Mouse (Mus musculus) splenic B cell, adult 2 months (primary cell): ENCODE measurements at regions not wholly inside any gene's neighbourhood (a gene's known extent, or its start where the extent isn't known, plus 50 kb on each side); places are given as distances from the start of the nearest gene placed in this dataset.
A peak's percentile ranks its signal among the peaks of the same experiment; 100 is the strongest.
"Not testable (repeated sequence)": the region's sequence is repeated elsewhere in the genome, so short reads cannot be mapped to it uniquely, and the experiment has no call there.

Source experiments
- DNase-seq: peaks from one replicate; pipeline ENCODE4 v3.0.0-alpha.2; 2011; ENCODE audit warnings: low read depth, low spot score
- H3K27me3 ChIP-seq: 2 replicates; pipeline ENCODE4 v1.6.1; 2012; ENCODE audit warnings: mild to moderate bottlenecking, low read length, moderate library complexity, mixed read lengths; ENCODE audit not compliant: control insufficient read depth, poor library complexity, insufficient read depth, severe bottlenecking
- H3K36me3 ChIP-seq: 2 replicates; pipeline ENCODE4 v1.6.1; 2012; ENCODE audit warnings: mild to moderate bottlenecking, low read length, moderate library complexity, mixed read lengths; ENCODE audit not compliant: control insufficient read depth, poor library complexity, insufficient read depth, severe bottlenecking

DNA sequence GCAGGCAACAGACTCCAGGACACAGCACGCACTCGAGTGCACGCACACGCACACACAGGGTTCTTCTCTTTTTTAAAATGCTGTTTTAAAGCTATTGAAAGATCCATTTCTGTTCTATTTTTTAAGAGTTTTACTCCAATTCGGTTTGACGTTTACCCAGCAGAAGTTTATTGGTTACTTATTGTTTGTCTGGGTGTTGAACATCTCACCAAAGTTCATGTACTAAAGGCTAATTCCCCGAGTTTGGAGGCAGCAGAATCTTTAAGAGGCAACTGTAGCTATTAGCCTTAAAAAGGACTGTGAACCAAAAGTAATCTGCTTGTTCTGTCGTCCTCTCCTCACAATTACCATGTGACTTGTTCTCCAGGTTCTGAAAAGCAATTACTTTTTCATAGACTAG is 263.0 kb upstream of the Nfia start:
- no peaks in the 10 kb centered on the region for H3K27me3 ChIP-seq

DNA sequence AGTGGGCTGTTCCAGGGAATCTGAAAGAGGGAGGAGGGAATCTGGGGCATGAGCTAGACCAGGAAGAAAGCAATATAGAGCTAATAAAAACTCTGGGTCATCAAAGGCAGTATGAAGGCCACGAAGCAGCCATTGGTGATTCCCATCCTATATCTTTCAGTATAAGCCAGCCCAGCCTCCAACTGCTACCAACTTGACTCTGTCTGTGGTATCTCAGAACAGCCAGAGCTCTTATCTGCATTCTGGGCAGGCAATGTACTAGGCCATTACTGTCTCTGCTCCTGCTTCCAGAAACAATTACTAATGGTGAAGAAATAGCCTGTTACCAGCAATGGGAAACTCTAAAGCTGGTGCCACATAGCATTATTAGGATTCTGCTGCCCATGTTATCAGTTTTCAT is 266.8 kb upstream of the Nfia start:
- Histone ChIP-seq H3K36me3 (no peaks in the 10 kb centered on the region), H3K27me3 (no peaks in the 10 kb centered on the region)
- DNase-seq: no peak

More for the DNA sequence above, 263.0 kb upstream of the Nfia start:
- H3K36me3 ChIP-seq: no peaks in the 10 kb centered on the region
- no peak for DNase-seq

DNA sequence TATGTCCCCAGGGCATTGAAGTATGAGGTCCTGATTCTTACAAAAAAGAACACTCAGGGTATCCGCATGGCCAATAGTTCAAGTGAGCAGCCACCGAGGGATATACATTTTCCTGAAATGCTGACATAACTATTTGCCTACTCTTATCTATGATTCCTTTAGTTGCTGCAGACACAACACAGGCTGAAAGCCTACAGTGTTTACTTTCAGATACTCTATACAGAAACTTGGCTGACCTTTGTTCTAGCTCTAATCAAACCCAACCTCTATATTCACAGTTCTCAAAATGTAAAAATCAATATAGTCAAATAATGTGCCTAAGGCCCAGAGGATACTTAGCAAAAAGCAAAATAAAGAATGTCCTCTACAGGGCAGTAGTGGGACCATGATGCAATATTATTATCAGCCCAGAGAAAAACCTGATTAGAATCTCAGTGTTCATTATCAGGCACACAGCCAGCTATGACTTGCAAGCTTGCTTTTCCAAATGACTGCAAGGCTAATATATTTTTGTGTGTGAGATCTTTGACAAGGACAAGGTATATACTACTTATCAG is 281.2 kb upstream of the Nfia start:
- DNase-seq: no peak
- H3K36me3 ChIP-seq: no peaks in the 10 kb centered on the region
- no peaks in the 10 kb centered on the region; the same call in 1 of the 2 replicates for H3K27me3 ChIP-seq

DNA sequence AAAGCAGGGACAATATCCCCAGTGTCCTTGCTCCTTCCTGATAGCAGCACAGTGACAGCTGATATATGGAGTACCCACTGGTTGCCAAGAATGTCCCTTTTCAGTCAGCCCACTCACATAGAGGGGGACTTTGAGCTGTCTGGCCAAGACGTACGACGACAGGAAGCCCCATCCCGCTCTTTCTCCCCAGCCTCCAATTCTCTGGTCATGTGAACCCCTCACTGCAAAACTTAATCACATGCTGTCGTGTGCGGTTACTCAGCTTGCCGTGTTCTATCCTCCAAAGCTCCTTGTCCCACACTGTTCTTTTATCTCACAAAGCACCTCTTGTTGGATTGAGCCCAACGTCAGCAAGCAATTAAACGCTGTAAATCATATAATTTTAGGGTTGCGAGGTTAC is 286.2 kb upstream of the Nfia start:
- no peak for DNase-seq
- Histone ChIP-seq H3K36me3 (no peaks in the 10 kb centered on the region), H3K27me3 (no peaks in the 10 kb centered on the region; the same call in 1 of the 2 replicates)

DNA sequence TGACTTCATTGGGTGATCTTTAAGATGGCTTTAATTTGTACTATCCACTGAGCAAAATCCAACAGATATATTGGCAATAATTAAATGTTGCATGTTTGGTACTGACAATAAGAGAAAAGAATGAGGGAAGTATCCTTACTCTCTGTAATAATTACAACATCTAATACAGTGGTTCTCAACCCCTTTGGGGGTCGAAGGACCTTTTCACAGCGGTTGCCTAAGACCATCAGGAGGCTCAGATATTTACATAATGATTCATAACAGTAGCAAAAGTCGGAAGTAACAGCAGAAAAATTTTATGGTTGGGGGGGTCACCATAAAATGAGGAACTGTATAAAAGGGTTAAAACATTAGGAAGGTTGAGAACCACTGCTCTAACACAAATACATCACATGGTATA is 287.3 kb upstream of the Nfia start:
- DNase-seq: peak; percentile 10
- Histone ChIP-seq H3K36me3 (no peaks in the 10 kb centered on the region), H3K27me3 (no peaks in the 10 kb centered on the region)

DNA sequence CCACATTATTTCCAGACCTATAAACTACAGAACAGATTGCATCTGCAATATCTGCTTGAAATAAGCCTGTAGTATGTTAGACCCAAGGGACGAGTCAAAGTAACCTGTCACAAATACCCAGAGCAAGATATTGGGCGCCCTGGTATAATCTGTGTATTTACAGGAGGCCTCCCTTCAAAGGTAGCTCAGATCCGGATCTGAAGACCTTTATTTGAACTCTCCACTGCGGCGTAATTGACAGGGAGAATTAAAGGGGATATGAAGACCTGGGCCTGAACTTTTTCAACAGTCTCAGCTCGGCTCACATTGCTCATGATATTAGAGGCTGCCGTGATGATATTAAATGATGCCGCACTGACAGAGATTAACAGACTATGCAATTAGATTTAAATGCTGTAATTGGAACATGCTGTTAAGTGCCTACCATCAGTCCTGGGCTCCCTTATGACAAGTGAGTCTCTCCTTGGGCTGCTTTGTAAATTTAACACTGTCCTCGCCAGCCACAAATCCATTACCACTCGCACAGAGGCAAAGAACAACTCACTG is 289.8 kb upstream of the Nfia start:
- no peaks in the 10 kb centered on the region for H3K27me3 ChIP-seq
- no peaks in the 10 kb centered on the region for H3K36me3 ChIP-seq
- DNase-seq: no peak

DNA sequence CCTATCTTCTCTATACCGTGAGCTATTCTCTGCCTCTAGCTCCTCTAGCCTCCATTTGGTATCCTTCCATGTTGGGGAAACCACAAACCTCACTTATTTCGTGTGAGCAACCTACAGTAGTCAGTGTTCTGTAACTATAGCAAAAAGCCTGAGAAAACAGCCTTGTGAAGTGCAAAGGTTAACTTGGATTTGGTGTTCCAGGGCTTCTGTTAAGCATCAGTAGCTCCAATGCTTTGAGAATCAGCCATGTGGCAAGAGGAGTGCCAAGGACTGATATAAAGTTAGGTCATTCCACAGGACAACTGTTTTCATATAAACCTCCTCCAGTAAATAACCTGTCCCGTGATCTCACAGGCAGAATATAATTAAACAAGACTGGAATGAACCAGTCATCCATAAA is 290.7 kb upstream of the Nfia start:
- DNase-seq: no peak
- no peaks in the 10 kb centered on the region for H3K36me3 ChIP-seq
- no peaks in the 10 kb centered on the region for H3K27me3 ChIP-seq

DNA sequence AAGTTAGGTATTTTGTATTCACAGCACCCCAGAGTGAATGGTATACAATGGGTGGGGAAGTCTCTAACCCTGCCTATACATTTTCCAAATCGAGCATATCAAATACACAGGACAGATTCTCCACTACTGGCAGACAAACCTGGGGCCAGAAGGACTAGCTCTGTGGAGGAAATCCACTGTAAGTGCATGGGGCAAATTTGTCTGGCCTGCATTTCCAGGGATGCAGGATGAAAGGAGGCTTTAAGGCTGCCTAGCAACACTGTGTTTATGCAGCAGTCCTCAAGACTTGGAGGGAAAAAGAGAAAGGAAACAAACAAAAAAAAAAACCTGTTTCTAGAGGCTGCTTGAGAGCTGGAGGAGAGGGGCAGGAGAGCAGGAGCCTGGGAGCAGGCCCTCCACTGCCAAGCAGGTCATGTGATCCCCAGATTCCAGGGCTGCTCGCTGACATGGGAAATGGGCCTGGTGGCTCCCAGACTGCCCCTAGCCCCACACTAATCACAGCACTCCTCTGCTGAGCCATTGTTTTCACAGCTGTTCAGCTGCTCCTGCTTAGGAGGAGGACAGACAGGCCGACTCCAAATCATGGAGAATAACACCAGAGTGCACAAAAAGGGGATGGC is 293.7 kb upstream of the Gm10192 start:
- Histone ChIP-seq H3K27me3 (no peaks in the 10 kb centered on the region), H3K36me3 (no peaks in the 10 kb centered on the region)
- DNase-seq: no peak

DNA sequence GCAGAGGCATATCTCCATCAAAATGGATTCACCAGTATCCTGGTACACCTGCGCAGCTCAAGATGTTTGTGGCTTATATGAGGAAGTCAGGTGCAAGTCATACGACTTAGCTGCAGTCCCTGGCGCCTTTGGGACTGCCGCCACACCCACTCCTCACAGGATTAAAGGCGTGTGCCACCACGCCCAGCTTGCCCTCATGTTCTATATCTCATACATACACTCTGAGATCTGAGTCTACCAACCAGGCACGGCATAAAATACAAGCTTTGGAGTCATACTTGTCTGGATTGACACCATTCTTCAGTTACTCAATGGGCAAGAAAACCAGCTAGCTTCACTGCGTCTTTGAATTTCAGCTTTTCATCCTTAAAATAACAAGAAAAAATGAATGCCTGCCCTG is 290.5 kb upstream of the Gm10192 start:
- DNase-seq, H3K27me3 ChIP-seq, H3K36me3 ChIP-seq: not testable (repeated sequence)

DNA sequence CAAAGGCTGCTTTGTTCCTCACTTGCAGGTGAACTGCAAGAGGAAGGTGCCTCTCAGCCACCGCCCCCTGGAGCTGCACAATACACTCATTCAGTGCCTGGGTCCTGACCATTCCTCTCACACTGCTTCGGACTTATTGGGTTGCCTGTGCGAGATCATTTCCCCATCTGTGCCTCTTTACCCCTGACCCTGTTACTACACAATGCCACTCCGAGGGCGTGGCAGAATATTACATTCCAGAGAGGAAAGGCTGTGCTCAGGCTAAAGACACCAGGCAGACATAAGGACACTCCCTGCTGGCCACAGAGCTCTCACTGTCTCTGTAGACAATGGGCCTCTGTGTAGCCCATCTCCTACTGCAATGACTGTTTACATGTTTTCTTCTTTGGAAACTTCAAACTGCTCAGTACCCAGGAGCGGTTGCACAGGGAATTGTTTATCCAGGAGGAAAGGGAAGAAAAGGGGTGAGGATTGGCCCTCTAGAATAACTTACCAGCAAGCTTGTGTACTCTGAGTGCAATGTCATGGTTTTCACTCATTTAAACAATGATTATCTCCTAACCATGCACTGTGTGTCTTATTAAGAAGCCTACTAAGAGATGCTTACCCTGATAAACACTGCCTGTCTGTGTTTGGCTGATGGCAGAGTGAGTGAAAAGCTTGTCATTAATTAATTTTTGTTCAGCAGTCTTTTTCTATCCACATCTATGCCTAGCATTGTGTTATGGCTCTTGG is 283.1 kb upstream of the Gm10192 start:
- Histone ChIP-seq H3K27me3 (no peaks in the 10 kb centered on the region), H3K36me3 (no peaks in the 10 kb centered on the region)
- DNase-seq: no peak

DNA sequence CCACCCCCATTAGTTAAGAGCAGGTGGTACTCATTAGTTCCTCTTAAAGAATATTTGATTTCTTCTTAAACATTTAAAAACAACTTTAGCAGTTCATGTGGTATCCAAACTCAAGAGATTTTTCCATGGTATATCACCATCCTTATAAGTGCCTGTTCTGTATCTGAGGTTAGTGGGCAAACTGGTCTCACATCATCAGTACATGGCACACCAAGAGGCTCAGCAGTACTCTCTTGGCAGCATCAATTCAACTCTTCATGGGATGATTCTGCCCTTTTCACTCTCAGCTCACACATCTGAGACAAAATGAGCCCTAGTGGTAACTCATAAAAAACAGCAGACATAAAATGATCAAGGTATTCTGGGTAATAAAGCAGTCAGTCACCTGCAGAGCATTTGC is 282.6 kb upstream of the Gm10192 start:
- no peak for DNase-seq
- Histone ChIP-seq H3K27me3 (no peaks in the 10 kb centered on the region), H3K36me3 (no peaks in the 10 kb centered on the region)

DNA sequence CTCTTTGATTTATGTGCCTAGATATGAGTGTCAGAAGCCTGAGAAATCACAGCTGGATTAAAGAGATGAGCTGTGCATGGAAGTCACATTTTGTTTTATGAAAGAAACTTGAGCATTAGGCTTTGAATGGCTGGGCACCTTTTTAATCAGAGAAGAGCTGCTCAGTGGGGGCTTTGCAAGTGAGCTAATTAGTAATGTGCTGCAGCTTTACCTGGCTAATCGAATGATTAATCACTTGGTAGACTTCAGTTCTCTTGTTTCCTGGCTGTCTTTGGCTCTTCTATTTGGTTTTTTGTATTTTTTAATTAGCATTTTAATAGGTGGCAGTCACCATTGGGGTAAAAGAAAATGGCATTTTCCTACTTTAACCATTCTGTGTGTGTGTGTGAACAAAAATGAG is 278.2 kb upstream of the Gm10192 start:
- Histone ChIP-seq H3K27me3 (no peaks in the 10 kb centered on the region), H3K36me3 (no peaks in the 10 kb centered on the region)
- no peak for DNase-seq

DNA sequence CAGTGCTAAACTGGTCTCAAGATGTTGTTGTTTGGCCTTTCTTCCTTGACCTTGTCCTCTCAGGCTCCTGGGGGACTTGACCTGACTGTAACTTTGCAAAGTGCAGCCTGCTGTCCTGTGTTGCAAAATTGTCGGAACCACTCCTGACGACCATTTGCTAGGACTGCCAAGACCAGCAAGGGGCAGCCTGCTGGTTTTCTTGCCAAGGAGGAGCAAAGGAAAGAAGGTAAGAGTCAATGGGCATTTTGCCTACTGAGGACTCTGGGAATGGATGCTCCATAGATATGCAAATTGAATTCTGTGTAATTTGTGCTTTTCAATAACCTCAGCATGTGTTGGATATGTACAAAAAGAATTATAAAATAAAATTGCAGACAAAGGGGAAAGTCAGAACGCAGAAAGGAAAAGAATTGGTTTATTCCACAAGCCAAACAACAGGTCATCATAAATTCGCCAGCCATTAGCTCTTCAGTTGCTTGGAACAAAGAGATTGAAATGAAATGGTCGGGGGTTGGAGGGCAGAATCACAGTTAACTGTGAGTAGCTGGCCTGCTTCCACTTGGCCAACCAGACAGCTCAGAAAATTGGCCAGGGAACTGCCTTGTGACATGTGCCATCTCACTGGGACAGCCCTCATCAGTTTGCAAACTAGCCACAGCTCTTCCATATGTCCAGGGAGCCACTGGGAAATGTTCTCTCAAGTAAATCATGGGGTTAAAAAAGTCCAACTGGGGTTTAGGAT is 256.5 kb upstream of the Gm10192 start:
- DNase-seq: no peak
- Histone ChIP-seq H3K36me3 (no peaks in the 10 kb centered on the region), H3K27me3 (no peaks in the 10 kb centered on the region)

DNA sequence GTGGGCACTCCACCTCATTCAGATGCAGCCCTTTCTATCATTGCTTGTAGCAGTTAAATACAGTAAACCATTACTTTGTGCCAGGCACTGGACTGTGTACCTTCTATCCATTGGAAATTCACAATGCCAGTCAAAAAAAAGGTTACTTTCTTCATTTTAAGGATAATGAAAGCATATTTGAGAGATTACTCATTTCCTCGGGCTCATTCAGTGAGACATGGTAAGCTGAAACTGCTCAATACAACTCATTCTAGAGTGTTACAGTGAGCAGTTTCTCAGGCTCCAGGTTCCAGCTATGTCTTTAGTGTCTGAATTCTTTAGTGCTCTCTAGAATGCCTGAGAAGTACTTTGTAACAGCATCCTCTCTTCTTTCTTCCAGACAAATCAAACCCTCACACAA is 249.7 kb upstream of the Gm10192 start:
- Histone ChIP-seq H3K27me3 (no peaks in the 10 kb centered on the region), H3K36me3 (no peaks in the 10 kb centered on the region)
- no peak for DNase-seq

DNA sequence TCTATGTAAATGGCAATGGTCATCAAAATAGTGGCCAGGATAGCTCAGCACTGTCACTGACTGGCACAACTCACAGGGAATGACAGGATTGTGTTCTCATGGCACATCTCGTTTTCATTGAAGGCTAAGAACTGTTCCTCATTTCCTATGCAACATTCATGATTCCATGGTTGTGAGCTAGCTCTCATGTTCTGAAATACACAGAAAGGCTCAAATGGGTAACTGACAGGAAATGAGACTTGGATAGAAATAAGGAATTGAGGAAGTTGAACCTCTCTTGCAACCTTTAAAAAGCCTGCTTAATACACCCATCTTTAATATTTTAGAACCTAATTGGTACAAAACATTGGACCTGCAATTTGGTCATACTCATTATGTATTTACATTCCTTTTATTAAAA is 249.1 kb upstream of the Gm10192 start:
- H3K36me3 ChIP-seq: no peaks in the 10 kb centered on the region
- no peak for DNase-seq
- no peaks in the 10 kb centered on the region for H3K27me3 ChIP-seq
